Mouse (Mus musculus) midbrain, embryonic 11.5 days (tissue): ENCODE data around the gene Cavin1. TPM values are rescaled to one million over a fixed set of nuclear protein-coding genes. Genes with fewer than 3 reads are reported as not detected.

Experiments
- ATAC-seq: fragments of 200-750 bp; cut with Nextera tagmentation; 2 replicates; pipeline ENCODE4 v1.8.0; 2017; ENCODE audit warnings: moderate TSS enrichment, moderate library complexity; ENCODE audit not compliant: low FRiP score
- DNase-seq: peaks from one replicate; pipeline ENCODE4 v3.0.0; 2015; ENCODE audit warnings: low spot score; ENCODE audit errors: missing footprints
- H3K27ac ChIP-seq: fragments of 300-500 bp; sonication (generic); 2 replicates; pipeline ENCODE4 v1.5.1; 2014; ENCODE audit warnings: low read depth, low read length
- H3K27me3 ChIP-seq: fragments of 300-500 bp; sonication (generic); 2 replicates; pipeline ENCODE4 v1.6.1; 2014; ENCODE audit warnings: mild to moderate bottlenecking, low read length, moderate library complexity, mixed read lengths; ENCODE audit not compliant: control insufficient read depth, insufficient read depth
- H3K36me3 ChIP-seq: fragments of 300-500 bp; sonication (generic); 2 replicates; pipeline ENCODE4 v1.6.1; 2014; ENCODE audit warnings: mild to moderate bottlenecking, low read length, moderate library complexity, mixed read lengths; ENCODE audit not compliant: control insufficient read depth, insufficient read depth
- H3K4me1 ChIP-seq: fragments of 300-500 bp; sonication (generic); 2 replicates; pipeline ENCODE4 v1.6.1; 2014; ENCODE audit warnings: low read length; ENCODE audit not compliant: control insufficient read depth, insufficient read depth
- H3K4me2 ChIP-seq: fragments of 300-500 bp; sonication (generic); 2 replicates; pipeline ENCODE4 v1.6.1; 2014; ENCODE audit warnings: mild to moderate bottlenecking, moderate library complexity
- H3K4me3 ChIP-seq: fragments of 300-500 bp; sonication (generic); 2 replicates; pipeline ENCODE4 v1.5.1; 2014; ENCODE audit warnings: low read depth, low read length
- H3K9ac ChIP-seq: fragments of 300-500 bp; sonication (generic); 2 replicates; pipeline ENCODE4 v1.6.1; 2014; ENCODE audit warnings: low read length
- H3K9me3 ChIP-seq: fragments of 300-500 bp; sonication (generic); 2 replicates; pipeline ENCODE4 v1.6.1; 2016; ENCODE audit warnings: low read length; ENCODE audit not compliant: control insufficient read depth
- WGBS: fragments of 180-500 bp; shearing (Covaris S2); extraction: QIAGEN DNeasy Blood & Tissue Kit; methylation state at CpG from one replicate; pipeline ENCODE4 v1.1.7; 2014; 5-methylcytosine and 5-hydroxymethylcytosine counted together
- polyA plus RNA-seq: library from polyadenylated mRNA; unstranded; fragments of >200 nt; fragmentation: Nextera tagmentation; extraction: Ambion mirVana; gene quantifications from 2 replicates; pipeline ENCODE4 v1.2.1, GENCODE M21; 2014

Cavin1 gene
- polyA plus RNA-seq, 1 experiment from 2014 or later: 12.5 TPM

DNA sequence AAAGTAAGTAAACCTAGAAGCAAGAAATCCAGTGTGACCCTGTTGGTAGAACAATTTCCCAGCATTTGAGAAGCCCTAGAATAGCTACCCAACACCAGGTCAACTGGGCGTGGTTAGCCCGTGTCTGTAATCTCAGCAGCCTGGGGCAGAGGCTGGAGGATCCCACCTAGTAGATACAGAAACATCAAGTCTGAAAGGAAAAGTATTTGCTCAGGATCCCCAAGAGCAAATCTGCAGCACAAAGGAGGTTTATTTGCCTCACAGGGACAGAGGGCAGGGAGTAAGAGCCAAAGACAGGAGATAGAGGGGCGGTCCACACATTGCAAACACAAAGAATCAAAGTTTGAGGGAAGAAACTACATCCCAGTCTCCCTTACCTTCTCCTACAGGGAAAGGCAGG is 28.6 kb upstream of the Cavin1 start:
- Histone ChIP-seq H3K27me3 (no peaks in the 10 kb centered on the region), H3K9ac (no peak overlapping the region), H3K4me1 (no peaks in the 10 kb centered on the region), H3K36me3 (no peaks in the 10 kb centered on the region), H3K4me3 (no peak overlapping the region), H3K9me3 (no peaks in the 10 kb centered on the region), H3K4me2 (no peak overlapping the region), H3K27ac (no peak overlapping the region)
- no peak for DNase-seq
- ATAC-seq: no peak
- 67% methylated on average over 3 of the region's 3 CpGs for WGBS

DNA sequence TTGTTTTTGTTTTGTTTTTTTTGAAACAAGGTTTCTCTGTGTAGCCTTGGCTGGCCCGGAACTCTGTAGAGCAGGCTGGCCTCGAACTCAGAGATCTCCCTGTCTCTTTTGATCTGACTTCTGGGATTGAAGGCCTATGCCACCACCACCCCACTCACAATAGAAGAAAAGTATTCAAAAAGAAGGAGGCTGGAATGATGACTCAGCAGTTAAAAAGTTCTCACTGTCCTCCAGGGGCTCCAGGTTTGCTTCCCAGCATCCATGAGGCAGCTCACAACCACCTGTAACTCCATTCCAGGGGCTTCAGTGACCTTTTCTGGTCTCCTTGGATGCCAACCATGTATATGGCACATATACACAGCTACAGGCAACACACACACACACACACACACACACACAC is 28.1 kb upstream of the Cavin1 start:
- DNase-seq: no peak
- no peaks in the 10 kb centered on the region for H3K4me1 ChIP-seq
- ATAC-seq: no peak
- no peak overlapping the region for H3K4me2 ChIP-seq
- H3K36me3 ChIP-seq: no peaks in the 10 kb centered on the region
- H3K9ac ChIP-seq: no peak overlapping the region
- H3K4me3 ChIP-seq: no peak overlapping the region
- H3K9me3 ChIP-seq: no peaks in the 10 kb centered on the region
- no peak overlapping the region for H3K27ac ChIP-seq
- no peaks in the 10 kb centered on the region for H3K27me3 ChIP-seq
- WGBS: 92% methylated on average over 2 of the region's 2 CpGs

DNA sequence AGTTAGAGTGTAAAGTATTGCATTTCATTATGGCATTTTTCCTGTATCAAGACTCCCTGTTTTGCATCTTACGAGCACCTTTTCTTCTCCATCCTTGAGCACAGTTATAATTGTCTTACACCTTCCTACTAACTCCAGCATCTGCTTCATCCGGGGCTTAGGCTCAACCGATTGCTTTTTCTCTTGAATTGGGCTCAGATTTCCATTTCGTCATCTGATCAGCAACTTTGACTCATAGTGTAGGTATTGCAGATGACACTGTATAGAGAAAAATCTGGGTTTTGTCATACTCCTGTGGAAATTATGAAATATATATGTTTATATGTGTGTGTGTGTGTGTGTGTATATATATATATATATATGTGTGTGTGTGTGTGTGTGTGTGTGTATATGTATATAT is 25.8 kb upstream of the Cavin1 start:
- DNase-seq (no peak), ATAC-seq (no peak)
- no peaks in the 10 kb centered on the region for H3K36me3 ChIP-seq
- H3K9me3 ChIP-seq: no peaks in the 10 kb centered on the region
- no peak overlapping the region for H3K9ac ChIP-seq
- 89% methylated on average over 4 of the region's 4 CpGs for WGBS
- no peak overlapping the region for H3K27ac ChIP-seq
- no peak overlapping the region for H3K4me2 ChIP-seq
- no peaks in the 10 kb centered on the region for H3K27me3 ChIP-seq
- no peak overlapping the region for H3K4me3 ChIP-seq
- no peaks in the 10 kb centered on the region for H3K4me1 ChIP-seq

DNA sequence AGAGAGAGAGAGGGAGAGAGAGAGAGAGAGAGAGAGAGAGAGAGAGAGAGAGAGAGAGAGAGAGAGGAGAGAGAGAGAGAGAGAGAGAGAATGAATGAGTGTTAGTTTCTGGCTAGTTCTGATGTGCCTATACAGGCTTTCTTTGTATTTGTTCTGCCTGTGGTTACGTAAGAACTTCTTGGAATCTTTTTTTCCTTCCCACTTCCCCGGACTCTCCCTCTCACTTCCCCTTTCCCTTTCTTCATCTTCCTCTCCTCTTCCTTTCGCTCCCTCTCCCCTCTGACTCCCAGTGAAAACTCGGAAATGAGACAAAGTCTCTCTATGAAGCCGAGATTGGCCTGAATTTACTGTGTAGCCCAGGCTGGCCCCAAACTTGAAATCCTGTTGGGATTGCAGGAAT is 24.0 kb upstream of the Cavin1 start:
- no peak overlapping the region for H3K9ac ChIP-seq
- WGBS: 85% methylated on average over 5 of the region's 5 CpGs
- no peak overlapping the region for H3K4me3 ChIP-seq
- DNase-seq (no peak), ATAC-seq (no peak)
- no peak overlapping the region for H3K4me2 ChIP-seq
- no peaks in the 10 kb centered on the region for H3K9me3 ChIP-seq
- H3K4me1 ChIP-seq: no peaks in the 10 kb centered on the region
- H3K36me3 ChIP-seq: no peaks in the 10 kb centered on the region
- H3K27me3 ChIP-seq: no peaks in the 10 kb centered on the region
- no peak overlapping the region for H3K27ac ChIP-seq

DNA sequence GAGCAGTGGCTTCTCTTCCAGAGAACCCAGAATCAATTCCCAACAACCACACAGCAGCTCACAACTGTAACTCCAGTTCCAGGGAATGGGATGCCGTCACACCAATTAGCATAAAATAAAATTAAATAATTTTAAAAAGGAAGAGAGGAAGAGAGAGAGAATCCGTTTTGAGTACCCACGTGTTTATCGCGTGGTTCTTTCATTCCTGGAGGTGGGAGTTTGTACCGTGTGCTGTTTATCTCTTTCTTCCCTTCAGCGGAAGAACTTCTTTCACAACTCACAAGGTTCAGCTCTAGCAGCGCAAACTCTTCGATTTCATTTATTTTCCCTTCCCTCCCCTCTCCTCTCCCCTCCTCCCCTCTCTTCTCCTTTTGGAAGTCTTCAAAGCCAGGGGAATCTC is 23.5 kb upstream of the Cavin1 start:
- Histone ChIP-seq H3K27me3 (no peaks in the 10 kb centered on the region), H3K4me1 (no peaks in the 10 kb centered on the region), H3K4me2 (no peak overlapping the region), H3K36me3 (no peaks in the 10 kb centered on the region), H3K27ac (no peak overlapping the region), H3K9ac (no peak overlapping the region), H3K9me3 (no peaks in the 10 kb centered on the region), H3K4me3 (no peak overlapping the region)
- ATAC-seq (no peak), DNase-seq (no peak)
- WGBS: 70% methylated on average over 9 of the region's 9 CpGs

DNA sequence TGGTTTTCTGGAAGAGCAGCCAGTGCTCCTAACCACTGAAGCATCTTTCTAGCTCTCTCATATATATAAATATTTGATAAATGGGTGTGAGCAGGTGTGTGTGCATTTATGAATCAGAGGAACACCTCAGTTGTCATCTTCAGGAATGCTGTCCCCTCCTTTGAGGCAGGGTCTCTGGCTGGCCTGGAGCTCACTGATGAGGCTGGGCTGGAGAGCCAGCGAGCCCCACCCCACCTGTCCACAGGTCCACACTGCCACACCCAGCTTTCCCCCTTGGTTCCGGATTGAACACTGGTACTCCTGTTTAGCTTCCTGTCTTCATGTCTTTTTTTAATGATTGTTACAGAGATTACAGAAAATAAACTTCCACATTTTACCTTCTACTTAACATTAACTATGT is 22.8 kb upstream of the Cavin1 start:
- Histone ChIP-seq H3K27me3 (no peaks in the 10 kb centered on the region), H3K9me3 (no peaks in the 10 kb centered on the region), H3K4me1 (no peaks in the 10 kb centered on the region), H3K4me2 (no peak overlapping the region), H3K9ac (no peak overlapping the region), H3K27ac (no peak overlapping the region), H3K36me3 (no peaks in the 10 kb centered on the region), H3K4me3 (no peak overlapping the region)
- DNase-seq (no peak), ATAC-seq (no peak)
- 86% methylated on average over 2 of the region's 2 CpGs for WGBS

DNA sequence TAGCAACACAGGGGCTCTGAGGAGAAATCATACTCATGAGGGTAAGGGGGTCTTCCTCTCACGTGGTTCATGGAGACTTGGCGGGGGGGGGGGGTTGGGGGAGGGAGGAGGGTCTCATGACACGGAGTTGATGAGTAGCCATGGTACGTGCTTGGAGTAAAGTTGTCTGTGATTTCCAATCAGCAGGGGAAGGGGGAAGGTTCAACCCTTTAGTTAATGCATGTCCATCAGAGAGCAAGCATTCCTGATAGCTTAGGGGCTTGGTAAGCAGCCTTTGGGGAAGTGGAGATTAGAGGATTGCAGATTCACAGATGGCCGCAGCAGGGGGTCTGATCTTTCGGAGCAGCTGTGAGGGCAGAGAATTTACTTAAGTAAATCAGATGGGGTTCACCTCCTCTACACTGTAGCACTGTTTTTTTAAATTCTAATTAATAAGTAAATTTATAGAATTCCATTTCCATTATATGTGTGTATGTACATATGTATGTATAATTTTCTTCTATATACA is 20.4 kb upstream of the Cavin1 start:
- H3K4me2 ChIP-seq: no peak overlapping the region
- WGBS: 12% methylated on average over 6 of the region's 6 CpGs
- no peak for DNase-seq
- H3K27ac ChIP-seq: no peak overlapping the region
- H3K4me1 ChIP-seq: no peaks in the 10 kb centered on the region
- no peaks in the 10 kb centered on the region for H3K27me3 ChIP-seq
- H3K9ac ChIP-seq: no peak overlapping the region
- peak; percentile 57; the same call in 1 of the 2 replicates for ATAC-seq
- no peak overlapping the region for H3K4me3 ChIP-seq
- no peaks in the 10 kb centered on the region for H3K9me3 ChIP-seq
- no peaks in the 10 kb centered on the region for H3K36me3 ChIP-seq

DNA sequence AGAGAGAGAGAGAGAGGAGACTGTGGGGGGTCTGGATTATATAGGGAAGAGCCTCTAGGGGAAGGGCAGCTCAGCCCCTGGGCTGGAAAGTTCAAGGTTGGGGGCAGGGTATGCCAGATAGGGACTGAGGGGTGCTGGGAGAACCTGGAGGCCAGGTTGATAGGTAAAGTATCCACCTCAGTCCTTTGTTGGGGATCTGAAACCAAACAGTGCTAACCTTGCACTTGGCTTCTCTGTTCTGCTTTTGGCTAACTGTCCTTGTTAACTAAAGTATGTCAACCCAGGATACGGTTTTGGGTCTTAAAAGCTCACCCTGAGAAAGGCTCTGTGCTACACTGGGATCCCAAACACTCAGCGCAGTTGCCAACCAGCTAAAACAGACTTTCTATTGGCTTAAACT is 19.0 kb upstream of the Cavin1 start:
- 66% methylated on average over 2 of the region's 2 CpGs for WGBS
- H3K27ac ChIP-seq: no peak overlapping the region

DNA sequence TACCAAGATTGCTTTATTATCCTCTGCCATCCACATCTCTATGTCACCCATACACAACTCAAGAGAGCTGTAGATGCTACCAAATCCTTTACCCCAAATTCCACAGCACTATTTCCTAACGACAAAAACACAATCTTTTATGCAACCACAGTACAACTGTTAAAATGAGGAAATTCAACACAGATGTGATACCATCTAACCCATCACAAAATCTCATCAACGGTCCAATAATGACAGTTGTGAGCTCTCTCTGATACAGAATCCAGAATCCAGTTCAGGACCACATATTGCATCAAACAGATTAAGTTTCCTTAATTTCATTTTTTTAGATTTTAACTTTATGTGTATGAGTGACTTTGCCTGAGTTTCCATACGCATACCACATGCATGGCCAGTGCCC is 18.0 kb upstream of the Cavin1 start:
- Histone ChIP-seq H3K9me3 (no peaks in the 10 kb centered on the region), H3K9ac (no peak overlapping the region), H3K27ac (no peak overlapping the region), H3K4me3 (no peak overlapping the region), H3K36me3 (no peaks in the 10 kb centered on the region), H3K4me2 (no peak overlapping the region), H3K27me3 (no peaks in the 10 kb centered on the region), H3K4me1 (no peaks in the 10 kb centered on the region)
- no peak for ATAC-seq
- 83% methylated on average over 3 of the region's 3 CpGs for WGBS
- DNase-seq: no peak

More for the DNA sequence above, 19.0 kb upstream of the Cavin1 start:
- DNase-seq: no peak
- Histone ChIP-seq H3K9me3 (no peaks in the 10 kb centered on the region), H3K36me3 (no peaks in the 10 kb centered on the region), H3K4me1 (no peaks in the 10 kb centered on the region), H3K9ac (no peak overlapping the region), H3K4me3 (no peak overlapping the region), H3K27me3 (no peaks in the 10 kb centered on the region), H3K4me2 (no peak overlapping the region)
- no peak for ATAC-seq

DNA sequence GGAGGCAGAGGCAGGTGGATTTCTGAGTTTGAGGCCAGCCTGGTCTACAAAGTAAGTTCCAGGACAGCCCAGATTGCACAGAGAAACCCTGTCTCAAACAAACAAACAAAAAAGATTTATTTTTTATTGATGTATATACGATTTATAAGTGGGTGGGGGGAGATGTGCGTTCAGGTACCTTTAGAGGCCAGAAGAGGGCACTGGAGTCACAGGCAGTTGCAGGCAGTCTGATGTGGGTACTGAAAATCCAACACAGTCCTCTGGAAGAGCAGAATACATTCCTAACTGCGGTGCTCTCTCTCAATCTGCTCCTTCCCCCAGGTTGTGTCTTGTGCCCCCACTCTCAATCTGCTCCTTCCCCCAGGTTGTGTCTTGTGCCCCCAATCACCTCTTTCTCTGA is 14.9 kb upstream of the Cavin1 start:
- peaks cover 10% of the 10 kb centered on the region for H3K27me3 ChIP-seq
- no peaks in the 10 kb centered on the region for H3K9me3 ChIP-seq
- no peak overlapping the region for H3K9ac ChIP-seq
- H3K27ac ChIP-seq: no peak overlapping the region
- 52% methylated on average over 3 of the region's 3 CpGs for WGBS
- no peak overlapping the region for H3K4me3 ChIP-seq
- ATAC-seq (no peak), DNase-seq (no peak)
- H3K4me1 ChIP-seq: no peaks in the 10 kb centered on the region; the same call in 1 of the 2 replicates
- H3K36me3 ChIP-seq: no peaks in the 10 kb centered on the region
- no peak overlapping the region for H3K4me2 ChIP-seq
